ENCODE assay signal across 10 mouse cellular contexts in genomic region chr9:57502911-57503621, GRCm38 (mm10). TPM values are rescaled to one million over a fixed set of nuclear protein-coding genes. Genes with fewer than 3 reads are reported as not detected.
DNase-seq lines count a peak whose midpoint lies in the region; ATAC-seq lines count a peak whose summit lies in the region.
"Had no signal": no experiment of that assay in that cellular context is flagged by ENCODE, and none has a peak within 500 bp of the region (broad histone marks: within the 10 kb centered on the region; RNA-seq: fewer than 3 reads in every experiment).

No protein-coding gene starts in this region.

- H3K4me3 ChIP-seq in intestine, embryonic 15.5 days (replicated peaks), result peak overlapping the region; percentile 46
- H3K4me3 ChIP-seq in neural tube, embryonic 13.5 days, result peak overlapping the region; percentile 45
- H3K4me3 ChIP-seq: myocyte had no signal

- peak overlapping the region; percentile 95 for H3K4me2 ChIP-seq in intestine, embryonic 15.5 days (replicated peaks)
- H3K4me2 ChIP-seq in neural tube, embryonic 13.5 days, result peak overlapping the region; percentile 82

- peak; percentile 30 for DNase-seq in adrenal gland, postnatal 10 days
- no peak for DNase-seq in adrenal gland, adult (ENCODE audit: inconsistent age in 2 of 2, low spot score in 1 of 2)
- DNase-seq in right cerebral cortex, adult 18-20 months, result peak; percentile 47
- DNase-seq in right cerebral cortex, postnatal 4 days, result no peak
- DNase-seq in layer of hippocampus, postnatal 25 days (ENCODE audit: extremely low spot score in 1 of 2, low spot score in 1 of 2), result no peak

- no peak overlapping the region; the same call in 1 of the 2 replicates for H3K9ac ChIP-seq in intestine, embryonic 15.5 days
- peak overlapping the region; percentile 65 for H3K9ac ChIP-seq in neural tube, embryonic 13.5 days

- no peaks in the 10 kb centered on the region for H3K36me3 ChIP-seq in intestine, embryonic 15.5 days
- H3K36me3 ChIP-seq in neural tube, embryonic 13.5 days, result no peaks in the 10 kb centered on the region

- 5% methylated on average over 23 of the region's 23 CpGs for WGBS in intestine, embryonic 15.5 days
- 2% methylated on average over 23 of the region's 23 CpGs for WGBS in neural tube, embryonic 13.5 days

- 0 out of 2 replicates have a peak, but pooled peaks have one; percentile 5 for ATAC-seq in intestine, embryonic 15.5 days
- no peak for ATAC-seq in neural tube, embryonic 13.5 days (ENCODE audit: low read depth)
- ATAC-seq in inflammation-experienced regulatory T-cells, adult 6 months, result no peak

- no peaks in the 10 kb centered on the region for H3K9me3 ChIP-seq in intestine, embryonic 15.5 days
- no peaks in the 10 kb centered on the region for H3K9me3 ChIP-seq in neural tube, embryonic 13.5 days

- peaks cover 69% of the 10 kb centered on the region for H3K27me3 ChIP-seq in intestine, embryonic 15.5 days (replicated peaks)
- peaks cover 68% of the 10 kb centered on the region for H3K27me3 ChIP-seq in neural tube, embryonic 13.5 days

- H3K27ac ChIP-seq in intestine, embryonic 15.5 days, result no peak overlapping the region
- peak overlapping the region; percentile 91 for H3K27ac ChIP-seq in neural tube, embryonic 13.5 days (replicated peaks)

- H3K4me1 ChIP-seq in intestine, embryonic 15.5 days (replicated peaks), result peaks cover 36% of the 10 kb centered on the region
- H3K4me1 ChIP-seq in neural tube, embryonic 13.5 days (replicated peaks), result peaks cover 86% of the 10 kb centered on the region

RNA-seq across cellular contexts. Expression of gene Rpp25, which starts 0.8 kb away (rescaled TPM):
- total RNA-seq in adrenal gland, postnatal 10 days (2021), result 1 to 10 TPM; 1.8 to 3.6 TPM
- polyA plus RNA-seq in intestine, embryonic 15.5 days (2015; fragmentation: Nextera tagmentation; extraction: Ambion mirVana), result 7.0 and 8.1 TPM in 2 replicates
- 21.0 and 21.9 TPM in 2 replicates for polyA plus RNA-seq in neural tube, embryonic 13.5 days (2015; fragmentation: Nextera tagmentation; extraction: Ambion mirVana)
- polyA plus RNA-seq in inflammation-experienced regulatory T-cells, adult 6 months (2017; shearing (Covaris generic)), result not detected
- 10 to 100 TPM; 10.9 to 13.2 TPM for total RNA-seq in layer of hippocampus, postnatal 25 days (2021)
- polyA plus RNA-seq: erythroblast, embryonic 14.5 days had no signal

RNA-seq across cellular contexts. Expression of gene Cox5a, which starts 18.0 kb away (rescaled TPM):
- total RNA-seq in adrenal gland, postnatal 10 days (2021), result 1,000 to 10,000 TPM; 1,277 to 1,442 TPM
- 844 and 895 TPM in 2 replicates for polyA plus RNA-seq in intestine, embryonic 15.5 days (2015; fragmentation: Nextera tagmentation; extraction: Ambion mirVana)
- 922 and 997 TPM in 2 replicates for polyA plus RNA-seq in neural tube, embryonic 13.5 days (2015; fragmentation: Nextera tagmentation; extraction: Ambion mirVana)
- 100 to 1,000 TPM; 223 to 469 (median 223) TPM for polyA plus RNA-seq in inflammation-experienced regulatory T-cells, adult 6 months (2017; shearing (Covaris generic))
- 100 to 1,000 TPM; 389 to 459 TPM for total RNA-seq in layer of hippocampus, postnatal 25 days (2021)

RNA-seq across cellular contexts. Expression of gene Fam219b, which starts 34.3 kb away (rescaled TPM):
- 10 to 100 TPM; 19.6 to 23.4 TPM for total RNA-seq in adrenal gland, postnatal 10 days (2021)
- 17.2 and 18.2 TPM in 2 replicates for polyA plus RNA-seq in intestine, embryonic 15.5 days (2015; fragmentation: Nextera tagmentation; extraction: Ambion mirVana)
- 20.2 and 20.6 TPM in 2 replicates for polyA plus RNA-seq in neural tube, embryonic 13.5 days (2015; fragmentation: Nextera tagmentation; extraction: Ambion mirVana)
- 10 to 100 TPM; 19.6 to 40.2 (median 32.7) TPM for polyA plus RNA-seq in inflammation-experienced regulatory T-cells, adult 6 months (2017; shearing (Covaris generic))
- 10 to 100 TPM; 21.5 to 22.5 TPM for total RNA-seq in layer of hippocampus, postnatal 25 days (2021)

RNA-seq across cellular contexts. Expression of gene Scamp5, which starts 35.2 kb away (rescaled TPM):
- 10 to 100 TPM; 15.2 to 19.9 TPM for total RNA-seq in adrenal gland, postnatal 10 days (2021)
- polyA plus RNA-seq in intestine, embryonic 15.5 days (2015; fragmentation: Nextera tagmentation; extraction: Ambion mirVana), result 14.1 and 16.4 TPM in 2 replicates
- polyA plus RNA-seq in neural tube, embryonic 13.5 days (2015; fragmentation: Nextera tagmentation; extraction: Ambion mirVana), result 65.1 and 67.8 TPM in 2 replicates
- not detected for polyA plus RNA-seq in inflammation-experienced regulatory T-cells, adult 6 months (2017; shearing (Covaris generic))
- 100 to 1,000 TPM; 420 to 434 TPM for total RNA-seq in layer of hippocampus, postnatal 25 days (2021)

RNA-seq across cellular contexts. Expression of gene Mpi, which starts 49.5 kb away (rescaled TPM):
- total RNA-seq in adrenal gland, postnatal 10 days (2021), result 10 to 100 TPM; 31.1 to 47.1 TPM
- 50.2 and 55.8 TPM in 2 replicates for polyA plus RNA-seq in intestine, embryonic 15.5 days (2015; fragmentation: Nextera tagmentation; extraction: Ambion mirVana)
- polyA plus RNA-seq in neural tube, embryonic 13.5 days (2015; fragmentation: Nextera tagmentation; extraction: Ambion mirVana), result 70.8 and 73.1 TPM in 2 replicates
- polyA plus RNA-seq in inflammation-experienced regulatory T-cells, adult 6 months (2017; shearing (Covaris generic)), result 10 to 100 TPM; 14.3 to 16.0 (median 14.7) TPM
- 10 to 100 TPM; 69.5 to 76.0 TPM for total RNA-seq in layer of hippocampus, postnatal 25 days (2021)

Comparison
In these comparisons a context has a peak if more than half of its experiments do, and no peak if none do; other contexts are left out.
1. DNase-seq: peak in adrenal gland, postnatal 10 days (single experiment) and right cerebral cortex, adult 18-20 months (single experiment); none in adrenal gland, adult (0 of 2), right cerebral cortex, postnatal 4 days (single experiment) and layer of hippocampus, postnatal 25 days (0 of 2).